Mouse (Mus musculus): ENCODE results near the gene Slc33a1. TPM values are rescaled to one million over a fixed set of nuclear protein-coding genes. Genes with fewer than 3 reads are reported as not detected.

Slc33a1 gene
- total RNA-seq, 2 experiments from 2014 or later = 20.3 to 32.5 TPM

DNA sequence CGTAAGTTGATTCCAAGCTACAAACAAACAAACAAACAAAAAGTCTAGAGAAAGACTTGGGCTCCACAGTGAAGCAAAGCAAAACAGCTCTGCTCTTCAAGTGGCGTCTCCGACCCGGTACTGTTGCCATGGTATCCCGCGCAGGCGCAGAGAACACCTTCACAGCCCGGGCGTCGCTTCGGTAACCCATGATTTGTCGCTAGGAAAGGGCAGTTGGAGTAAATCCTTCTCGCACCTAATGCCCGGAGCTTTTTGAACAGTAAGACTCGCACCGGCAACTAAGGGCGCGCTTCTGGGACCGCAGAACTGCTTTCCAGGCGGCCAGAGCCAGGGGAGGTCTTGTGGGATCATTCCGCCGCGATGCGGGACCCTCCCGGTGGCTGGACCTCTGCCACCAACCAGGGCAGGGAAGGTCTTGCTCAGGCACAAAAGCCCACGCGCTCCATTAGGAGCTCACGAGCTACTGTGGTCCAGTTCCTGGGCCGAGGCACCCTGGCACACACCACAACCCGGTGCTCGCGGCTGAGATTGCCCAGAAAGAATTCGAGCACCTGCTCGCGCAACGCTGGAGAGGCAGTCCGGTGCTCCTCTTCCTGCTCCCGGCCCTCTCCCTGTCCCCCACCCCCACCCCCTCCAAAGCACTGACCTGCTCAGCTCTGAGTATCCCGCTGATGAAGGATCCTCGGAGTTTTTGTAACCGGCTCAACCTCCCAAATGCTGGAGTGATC is 65.8 kb downstream of the Slc33a1 start:
- peak; percentile 62 to 63 for DNase-seq (ENCODE audit: low spot score in 2 of 2)

- DNase-seq (ENCODE audit: low spot score in 2 of 2) = no peak
Measured at GRCm38 (mm10) chr3:63897177-63897576, 67.4 kb downstream of the Slc33a1 start.

DNA sequence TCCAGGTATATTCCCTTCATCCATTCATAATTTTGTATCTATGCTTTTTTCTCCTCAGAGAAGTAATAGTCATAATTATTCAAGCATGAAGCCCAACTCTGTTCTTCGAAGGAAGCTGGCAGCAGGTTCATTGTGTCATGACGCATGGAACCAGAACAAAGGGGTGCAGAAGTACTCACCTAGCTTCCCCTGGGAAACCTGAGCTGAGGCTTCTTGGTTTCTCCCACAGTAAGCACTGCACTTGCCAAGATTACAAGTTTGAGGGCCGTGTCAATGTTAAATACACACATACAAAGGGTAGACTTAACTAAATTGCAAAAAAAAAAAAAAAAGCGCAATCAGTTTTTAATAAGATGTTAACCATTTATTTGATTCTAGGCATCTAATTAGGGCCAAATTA is 68.3 kb downstream of the Slc33a1 start:
- no peak for DNase-seq (ENCODE audit: low spot score in 2 of 2)

- DNase-seq (ENCODE audit: low spot score in 2 of 2) = no peak
Measured at GRCm38 (mm10) chr3:63895786-63896185, 68.8 kb downstream of the Slc33a1 start.

DNA sequence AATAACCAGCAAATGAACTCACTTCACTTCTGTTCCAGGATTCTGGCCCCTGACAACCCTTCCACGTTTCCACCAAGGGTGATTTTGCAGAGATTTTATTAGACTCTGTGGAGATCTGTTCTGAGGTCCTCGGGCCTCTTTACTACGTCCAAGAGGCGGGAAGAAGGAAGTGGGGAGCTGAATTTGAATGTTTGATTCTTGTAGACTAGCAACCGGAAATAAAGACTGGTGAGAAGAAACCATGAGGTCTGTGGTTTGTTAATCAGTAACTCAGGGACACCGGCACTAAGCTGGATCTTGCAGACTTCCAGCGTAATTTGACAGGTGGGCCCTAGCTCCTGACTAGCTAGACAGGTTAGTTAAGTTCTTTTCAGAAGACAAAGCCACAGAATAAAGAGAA is 70.9 kb downstream of the Slc33a1 start:
- DNase-seq (ENCODE audit: low spot score in 2 of 2) = no peak

DNA sequence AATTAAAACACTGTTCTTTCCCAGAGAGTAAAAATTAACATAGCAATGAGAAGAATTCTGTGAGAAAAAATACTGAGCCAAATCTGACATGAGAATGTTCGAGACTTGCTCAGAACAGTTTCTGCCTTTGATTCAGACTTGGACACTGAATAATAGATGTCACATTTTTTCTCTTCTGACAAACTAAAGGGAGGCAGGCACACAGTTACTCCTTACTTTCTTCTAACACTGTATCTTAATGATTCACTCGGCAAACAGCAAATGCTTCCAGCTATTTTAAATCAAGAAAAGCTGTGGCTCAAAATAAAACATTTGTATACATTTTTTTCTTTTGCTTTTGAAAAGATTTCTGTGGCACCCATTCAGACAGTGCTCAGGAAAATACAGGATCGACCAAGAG is 72.4 kb downstream of the Slc33a1 start:
- no peak for DNase-seq (ENCODE audit: low spot score in 2 of 2)

Other genes with a start within 250 kb of the Slc33a1 start
- under 1 TPM in 1 of 2 experiments, not detected in 1; 0.06 TPM for gene Plch1, start 65.3 kb downstream of the Slc33a1 start, total RNA-seq (2021)
- 1 to 10 TPM; 7.0 to 8.1 TPM for gene E130311K13Rik, start 35.3 kb downstream of the Slc33a1 start, total RNA-seq (2021)
- gene Gmps, start 11.3 kb upstream of the Slc33a1 start, total RNA-seq (2021) = 10 to 100 TPM; 21.6 to 23.4 TPM
- gene Vmn2r1, start 116.8 kb upstream of the Slc33a1 start, total RNA-seq (2021) = under 1 TPM; 0.10 to 0.22 TPM
- not detected for gene Vmn2r2, start 177.2 kb upstream of the Slc33a1 start, total RNA-seq (2021)

Data from adrenal gland, adult 18-20 months (tissue).